Mouse (Mus musculus) ES-E14 (cell line): Measurements from ENCODE around the gene Arpc5l. TPM values are rescaled to one million over a fixed set of nuclear protein-coding genes. Genes with fewer than 3 reads are reported as not detected.

ENCODE experiments used
- DNase-seq: peaks from one replicate; pipeline ENCODE4 v3.0.0-alpha.2; 2013; ENCODE audit warnings: low read depth, low spot score
- H3K27ac ChIP-seq: 2 replicates; pipeline ENCODE4 v1.5.1; 2012; ENCODE audit warnings: low read depth, mild to moderate bottlenecking, low read length, moderate library complexity, mixed read lengths; ENCODE audit not compliant: poor library complexity, insufficient read depth, severe bottlenecking
- H3K36me3 ChIP-seq: 2 replicates; pipeline ENCODE4 v1.6.1; 2012; ENCODE audit warnings: mild to moderate bottlenecking, low read length, moderate library complexity, mixed read lengths; ENCODE audit not compliant: control insufficient read depth, poor library complexity, insufficient read depth, severe bottlenecking
- H3K4me1 ChIP-seq, 2 experiments: fragments of 150-350 bp in 1 of 2; sonication (generic) in 1 of 2; 2 replicates each; pipeline ENCODE4 v1.6.1; 2012; ENCODE audit warnings: low read length in 2 of 2, mild to moderate bottlenecking in 1 of 2, mixed read lengths in 1 of 2; ENCODE audit not compliant: control insufficient read depth in 2 of 2, insufficient read depth in 2 of 2, poor library complexity in 1 of 2
- H3K4me3 ChIP-seq, 2 experiments: fragments of 150-350 bp in 1 of 2; sonication (generic) in 1 of 2; 2 replicates each; pipeline ENCODE4 v1.5.1; 2012; ENCODE audit warnings: low read length in 2 of 2, low read depth in 1 of 2, mild to moderate bottlenecking in 1 of 2, mixed read lengths in 1 of 2; ENCODE audit not compliant: insufficient read depth in 1 of 2, poor library complexity in 1 of 2, severe bottlenecking in 1 of 2
- H3K9ac ChIP-seq: 2 replicates; pipeline ENCODE4 v1.6.1; 2012; ENCODE audit warnings: low read depth, mild to moderate bottlenecking, low read length, mixed read lengths; ENCODE audit not compliant: poor library complexity, insufficient read depth, severe bottlenecking
- H3K9me3 ChIP-seq: fragments of 150-350 bp; sonication (generic); 2 replicates; pipeline ENCODE4 v1.6.1; 2012; ENCODE audit warnings: low read depth, mild to moderate bottlenecking, low read length; ENCODE audit not compliant: control insufficient read depth, insufficient read depth
- CHD2 ChIP-seq: IDR thresholded peaks from 2 replicates; pipeline ENCODE4 v1.6.1; 2014; ENCODE audit warnings: mild to moderate bottlenecking, low read depth, low read length, inconsistent platforms
- HCFC1 ChIP-seq: IDR thresholded peaks from 2 replicates; pipeline ENCODE4 v1.6.1; 2012; ENCODE audit warnings: low read length, inconsistent platforms, borderline replicate concordance; ENCODE audit not compliant: insufficient read depth
- MAFK ChIP-seq: IDR thresholded peaks from 2 replicates; pipeline ENCODE4 v1.6.1; 2014; ENCODE audit warnings: mild to moderate bottlenecking, low read depth, low read length, inconsistent platforms; ENCODE audit not compliant: insufficient read depth
- ZC3H11A ChIP-seq: IDR thresholded peaks from 2 replicates; pipeline ENCODE4 v1.6.1; 2012; ENCODE audit warnings: low read depth, mild to moderate bottlenecking, inconsistent platforms, low read length, borderline replicate concordance
- ZNF384 ChIP-seq: IDR thresholded peaks from 2 replicates; pipeline ENCODE4 v1.6.1; 2012; ENCODE audit warnings: low read depth, low read length, inconsistent platforms
- in situ Hi-C, 2 experiments: fragments of 600-800 bp; cut with MboI; formaldehyde crosslinking; loops; one replicate each; pipeline ENCODE4 v1.15.1; 2025; ENCODE audit warnings: low sequenced_read_pairs in 2 of 2, inconsistent platforms in 1 of 2; ENCODE audit not compliant: unreplicated experiment in 2 of 2
- total RNA-seq: library from RNA; depleted of rRNA; stranded (reverse); fragments of 300-350 nt; gene quantifications from 2 replicates; pipeline ENCODE4 v1.2.3, GENCODE M21; 2012

Gene Arpc5l
- total RNA-seq, 1 experiment = 58.4 TPM

- H3K4me3 ChIP-seq = peak overlapping the region in 1 of 2 experiments; percentile 7; a peak in 1 of 4 replicates
- peak overlapping the region; percentile 23; the same call in 1 of the 2 replicates for H3K9ac ChIP-seq
- H3K36me3 ChIP-seq = peaks cover 47% of the 10 kb centered on the region
- H3K9me3 ChIP-seq = no peaks in the 10 kb centered on the region
- no peak overlapping the region for H3K27ac ChIP-seq
- H3K4me1 ChIP-seq = peaks cover 2 to 19% of the 10 kb centered on the region in 2 experiments; a peak in 3 of 4 replicates
- no peak for TF ChIP-seq ZC3H11A
- no peak for TF ChIP-seq CHD2
- no peak for TF ChIP-seq HCFC1
- no peak for TF ChIP-seq MAFK
- no peak for TF ChIP-seq ZNF384
- no peak for DNase-seq
- in situ Hi-C loops = no loop called here
Observed at GRCm38 (mm10) chr2:39001866-39002265, 3.3 kb upstream of the Arpc5l start.

GRCm38 (mm10) chr2:39003106-39003505, 2.0 kb upstream of the Arpc5l start:
- peak overlapping the region; percentile 93 for H3K9ac ChIP-seq

GRCm38 (mm10) chr2:39003512-39003911, 1.6 kb upstream of the Arpc5l start:
- H3K4me1 ChIP-seq = peaks cover 4 to 19% of the 10 kb centered on the region in 2 experiments; a peak in 3 of 4 replicates
- H3K4me3 ChIP-seq = peak overlapping the region; percentile 85 to 92
- H3K9ac ChIP-seq = peak overlapping the region; percentile 93
- no peaks in the 10 kb centered on the region for H3K9me3 ChIP-seq
- in situ Hi-C loops = no loop called here
- TF ChIP-seq HCFC1 (no peak), ZNF384 (no peak), MAFK (no peak), CHD2 (no peak), ZC3H11A (no peak)
- H3K36me3 ChIP-seq = peaks cover 47% of the 10 kb centered on the region
- H3K27ac ChIP-seq = peak overlapping the region; percentile 29; the same call in 1 of the 2 replicates
- DNase-seq = no peak

More at GRCm38 (mm10) chr2:39003106-39003505, 2.0 kb upstream of the Arpc5l start:
- Histone ChIP-seq H3K36me3 (peaks cover 47% of the 10 kb centered on the region), H3K4me3 (peak overlapping the region; percentile 85 to 92), H3K4me1 (peaks cover 4 to 19% of the 10 kb centered on the region in 2 experiments; a peak in 3 of 4 replicates), H3K27ac (peak overlapping the region; percentile 29; the same call in 1 of the 2 replicates), H3K9me3 (no peaks in the 10 kb centered on the region)
- peak; percentile 56; the same call in 1 of the 2 replicates for TF ChIP-seq ZNF384
- no peak for TF ChIP-seq ZC3H11A
- no peak for TF ChIP-seq CHD2
- no peak for TF ChIP-seq MAFK
- TF ChIP-seq HCFC1 = no peak
- DNase-seq = no peak
- in situ Hi-C loops = no loop called here

- Histone ChIP-seq H3K9me3 (no peaks in the 10 kb centered on the region), H3K36me3 (peaks cover 47% of the 10 kb centered on the region), H3K27ac (peak overlapping the region; percentile 89), H3K4me3 (peak overlapping the region; percentile 85 to 92), H3K9ac (peak overlapping the region; percentile 93), H3K4me1 (peaks cover 4 to 19% of the 10 kb centered on the region in 2 experiments; a peak in 3 of 4 replicates)
- in situ Hi-C loops = no loop called here
- DNase-seq = no peak
- no peak for TF ChIP-seq MAFK
- no peak for TF ChIP-seq CHD2
- no peak for TF ChIP-seq HCFC1
- TF ChIP-seq ZC3H11A = no peak
- no peak for TF ChIP-seq ZNF384
Observed at GRCm38 (mm10) chr2:39004372-39004771, 776 bp upstream of the Arpc5l start.
